In the genomic region with DNA sequence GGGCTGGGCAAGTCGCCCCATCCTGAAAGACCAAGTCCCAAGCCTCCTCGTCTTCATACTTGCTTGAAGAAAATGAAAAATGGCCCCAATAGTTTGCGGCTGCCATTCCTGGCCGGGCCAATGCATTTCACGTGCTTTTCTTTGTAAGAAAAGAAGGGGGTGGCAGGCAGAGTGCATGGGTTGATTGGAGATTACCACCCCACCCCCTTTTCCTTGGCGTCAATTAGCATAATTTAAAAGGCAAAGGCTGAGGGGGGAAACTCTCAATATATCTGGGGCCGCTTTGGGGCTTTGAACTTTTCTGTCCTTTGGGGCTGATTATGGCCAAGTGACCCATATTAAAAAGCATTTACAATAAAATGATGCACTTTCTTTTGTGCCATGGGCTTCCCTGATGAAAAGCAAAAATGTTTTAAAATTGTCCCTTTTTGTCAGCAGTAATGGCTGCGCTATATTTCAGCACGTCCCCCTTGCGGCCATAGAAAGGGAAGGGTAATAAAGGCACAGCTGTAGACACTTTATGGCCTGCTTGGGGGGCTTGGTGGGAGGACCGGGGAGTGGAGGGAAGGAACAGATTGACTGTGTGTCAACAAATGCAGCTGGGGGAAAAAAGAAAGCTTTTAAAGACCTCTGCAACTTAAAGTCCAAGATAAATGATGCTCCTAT, we compare ENCODE assay signal across 11 mouse cellular contexts.
DNase-seq lines count a peak whose midpoint lies in the region; ATAC-seq lines count a peak whose summit lies in the region.
"Had no signal": no experiment of that assay in that cellular context is flagged by ENCODE, and none has a peak within 500 bp of the region (broad histone marks: within the 10 kb centered on the region; RNA-seq: fewer than 3 reads in every experiment).

No protein-coding gene starts in this region.

- peak; percentile 38 to 39 for DNase-seq in kidney, postnatal 4 days
- no peak for DNase-seq in kidney, postnatal 36 days
- no peak for DNase-seq in heart, adult 18-20 months
- no peak for DNase-seq in adrenal gland, postnatal 10 days
- DNase-seq in adrenal gland, postnatal 36 days = no peak
- no peak for DNase-seq in heart, adult 11 months

- H3K4me3 ChIP-seq in hindbrain, embryonic 13.5 days = no peak overlapping the region
- H3K4me3 ChIP-seq in midbrain, embryonic 12.5 days = no peak overlapping the region
- H3K4me3 ChIP-seq: heart, embryonic 10.5 days had no signal

- peak; percentile 69 for ATAC-seq in hindbrain, embryonic 13.5 days (ENCODE audit: low FRiP score)
- peak; percentile 76 for ATAC-seq in midbrain, embryonic 12.5 days (ENCODE audit: low FRiP score, low read depth)
- ATAC-seq: intestine, embryonic 16.5 days had no signal

- H3K4me2 ChIP-seq in hindbrain, embryonic 13.5 days = peak overlapping the region; percentile 21; the same call in 1 of the 2 replicates
- no peak overlapping the region for H3K4me2 ChIP-seq in midbrain, embryonic 12.5 days (replicated peaks)

- 29% methylated on average over 11 of the region's 11 CpGs for WGBS in hindbrain, embryonic 13.5 days
- 38% methylated on average over 11 of the region's 11 CpGs for WGBS in midbrain, embryonic 12.5 days

- H3K9ac ChIP-seq in hindbrain, embryonic 13.5 days = 0 out of 2 replicates have a peak overlapping the region, but pooled peaks have one; percentile 3
- H3K9ac ChIP-seq in midbrain, embryonic 12.5 days (replicated peaks) = no peak overlapping the region
- H3K9ac ChIP-seq: liver, embryonic 14.5 days had no signal

- H3K4me1 ChIP-seq in hindbrain, embryonic 13.5 days (replicated peaks) = peaks cover 19% of the 10 kb centered on the region
- peaks cover 18% of the 10 kb centered on the region for H3K4me1 ChIP-seq in midbrain, embryonic 12.5 days

- H3K27me3 ChIP-seq in hindbrain, embryonic 13.5 days = no peaks in the 10 kb centered on the region
- H3K27me3 ChIP-seq in midbrain, embryonic 12.5 days = peaks cover 12% of the 10 kb centered on the region; the same call in 1 of the 2 replicates

- no peaks in the 10 kb centered on the region for H3K9me3 ChIP-seq in hindbrain, embryonic 13.5 days
- H3K9me3 ChIP-seq in midbrain, embryonic 12.5 days = no peaks in the 10 kb centered on the region
- H3K9me3 ChIP-seq: heart, embryonic 10.5 days had no signal

- peak overlapping the region; percentile 75 for H3K27ac ChIP-seq in hindbrain, embryonic 13.5 days
- H3K27ac ChIP-seq in midbrain, embryonic 12.5 days (replicated peaks) = peak overlapping the region; percentile 22
- H3K27ac ChIP-seq: heart, embryonic 10.5 days; liver, embryonic 14.5 days had no signal

- H3K36me3 ChIP-seq in hindbrain, embryonic 13.5 days = peaks cover 24% of the 10 kb centered on the region
- H3K36me3 ChIP-seq in midbrain, embryonic 12.5 days = peaks cover 15% of the 10 kb centered on the region

Comparison
In these comparisons a context has a peak if more than half of its experiments do, and no peak if none do; other contexts are left out.
1. DNase-seq: peak in kidney, postnatal 4 days (2 of 2); none in kidney, postnatal 36 days (0 of 2), heart, adult 18-20 months (0 of 2), adrenal gland, postnatal 10 days (single experiment), adrenal gland, postnatal 36 days (0 of 2) and heart, adult 11 months (single experiment).